Mouse (Mus musculus): ENCODE data around the gene Myl7. TPM values are rescaled to one million over a fixed set of nuclear protein-coding genes. Genes with fewer than 3 reads are reported as not detected.
"Not testable (repeated sequence)": the region's sequence is repeated elsewhere in the genome, so short reads cannot be mapped to it uniquely, and the experiment has no call there.

The Myl7 gene
- polyA plus RNA-seq, 1 experiment from 2014 or later: 5,941 TPM

- peak overlapping the region; percentile 90 for H3K27ac ChIP-seq (ENCODE audit: poor library complexity, severe bottlenecking)
- not testable (repeated sequence) for ATAC-seq (ENCODE audit: insufficient number of reproducible peaks, low FRiP score); H3K9me3 ChIP-seq (replicated peaks); H3K36me3 ChIP-seq; H3K4me3 ChIP-seq; H3K27me3 ChIP-seq (replicated peaks); H3K9ac ChIP-seq
- 53% methylated on average over 5 of the region's 5 CpGs for WGBS
- H3K4me2 ChIP-seq: 0 out of 2 replicates have a peak overlapping the region, but pooled peaks have one; percentile 17
- peaks cover 67% of the 10 kb centered on the region for H3K4me1 ChIP-seq (replicated peaks)
Observed at GRCm38 (mm10) chr11:5888563-5888962, 10.0 kb downstream of the Myl7 start.

DNA sequence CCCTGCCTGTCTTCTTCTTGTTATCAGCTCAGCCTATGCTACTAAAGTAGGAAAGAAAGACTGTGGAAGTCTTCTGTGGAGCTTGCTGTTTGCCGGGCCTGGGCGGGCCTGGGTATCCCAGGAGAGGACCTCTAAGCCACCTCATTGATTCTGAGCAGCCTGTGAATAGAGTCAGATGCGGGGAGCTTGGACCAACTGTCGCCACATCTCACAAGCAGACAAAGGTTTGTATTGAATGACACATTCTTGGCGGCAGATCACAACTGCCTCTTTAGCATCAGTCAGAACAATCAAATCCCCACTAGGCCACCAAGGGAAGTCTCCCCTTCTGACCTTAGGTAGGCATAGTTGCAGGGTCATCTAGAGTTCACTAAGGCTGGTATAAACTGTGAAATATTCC is 11.3 kb downstream of the Myl7 start:
- Histone ChIP-seq H3K4me1 (replicated peaks) (peaks cover 54% of the 10 kb centered on the region), H3K27ac (ENCODE audit: poor library complexity, severe bottlenecking) (peak overlapping the region; percentile 74), H3K27me3 (replicated peaks) (no peaks in the 10 kb centered on the region), H3K9ac (0 out of 2 replicates have a peak overlapping the region, but pooled peaks have one; percentile 12), H3K9me3 (replicated peaks) (no peaks in the 10 kb centered on the region), H3K36me3 (no peaks in the 10 kb centered on the region), H3K4me2 (no peak overlapping the region), H3K4me3 (no peak overlapping the region)
- no peak for ATAC-seq (ENCODE audit: insufficient number of reproducible peaks, low FRiP score)
- WGBS: 24% methylated on average over 5 of the region's 5 CpGs

- Histone ChIP-seq H3K27me3 (replicated peaks) (no peaks in the 10 kb centered on the region), H3K4me3 (no peak overlapping the region), H3K4me1 (replicated peaks) (peaks cover 43% of the 10 kb centered on the region), H3K9ac (no peak overlapping the region), H3K27ac (ENCODE audit: poor library complexity, severe bottlenecking) (no peak overlapping the region), H3K9me3 (replicated peaks) (no peaks in the 10 kb centered on the region), H3K4me2 (no peak overlapping the region), H3K36me3 (no peaks in the 10 kb centered on the region)
- no peak for ATAC-seq (ENCODE audit: insufficient number of reproducible peaks, low FRiP score)
- 14% methylated on average over 9 of the region's 9 CpGs for WGBS
Observed at GRCm38 (mm10) chr11:5886187-5886586, 12.4 kb downstream of the Myl7 start.

DNA sequence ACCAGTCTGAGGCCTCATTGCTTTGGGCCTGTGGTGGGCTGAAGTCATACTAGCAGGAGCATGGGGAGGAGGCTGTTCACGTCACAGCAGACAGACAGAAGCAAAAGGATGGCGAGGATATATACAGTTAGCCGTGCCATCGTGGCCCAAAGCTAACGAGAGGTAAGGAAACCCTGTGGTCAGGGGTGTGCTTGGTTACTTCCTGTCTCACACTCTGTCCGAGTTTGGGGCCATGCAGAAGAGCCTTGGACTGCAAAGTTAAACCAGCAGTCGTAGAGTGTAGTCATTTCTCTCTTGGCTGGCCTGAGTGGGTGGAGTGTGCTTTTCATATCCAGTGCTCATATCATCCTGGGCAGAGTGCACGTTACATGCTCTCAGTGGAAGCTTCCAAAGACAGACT is 16.1 kb downstream of the Myl7 start:
- peaks cover 18% of the 10 kb centered on the region for H3K4me1 ChIP-seq (replicated peaks)
- no peak overlapping the region for H3K27ac ChIP-seq (ENCODE audit: poor library complexity, severe bottlenecking)
- H3K27me3 ChIP-seq (replicated peaks): no peaks in the 10 kb centered on the region
- no peak overlapping the region for H3K4me3 ChIP-seq
- WGBS: 55% methylated on average over 8 of the region's 8 CpGs
- no peak overlapping the region for H3K9ac ChIP-seq
- H3K36me3 ChIP-seq: no peaks in the 10 kb centered on the region
- no peak for ATAC-seq (ENCODE audit: insufficient number of reproducible peaks, low FRiP score)
- H3K4me2 ChIP-seq: no peak overlapping the region
- no peaks in the 10 kb centered on the region for H3K9me3 ChIP-seq (replicated peaks)

GRCm38 (mm10) chr11:5879905-5880304 is 18.7 kb downstream of the Myl7 start:
- H3K4me1 ChIP-seq (replicated peaks): peaks cover 18% of the 10 kb centered on the region
- no peak overlapping the region for H3K9ac ChIP-seq
- no peak overlapping the region for H3K4me3 ChIP-seq
- H3K36me3 ChIP-seq: peaks cover 18% of the 10 kb centered on the region
- H3K9me3 ChIP-seq (replicated peaks): no peaks in the 10 kb centered on the region
- H3K27ac ChIP-seq (ENCODE audit: poor library complexity, severe bottlenecking): no peak overlapping the region
- H3K27me3 ChIP-seq (replicated peaks): no peaks in the 10 kb centered on the region
- H3K4me2 ChIP-seq: no peak overlapping the region
- ATAC-seq (ENCODE audit: insufficient number of reproducible peaks, low FRiP score): no peak
- 54% methylated on average over 5 of the region's 5 CpGs for WGBS

DNA sequence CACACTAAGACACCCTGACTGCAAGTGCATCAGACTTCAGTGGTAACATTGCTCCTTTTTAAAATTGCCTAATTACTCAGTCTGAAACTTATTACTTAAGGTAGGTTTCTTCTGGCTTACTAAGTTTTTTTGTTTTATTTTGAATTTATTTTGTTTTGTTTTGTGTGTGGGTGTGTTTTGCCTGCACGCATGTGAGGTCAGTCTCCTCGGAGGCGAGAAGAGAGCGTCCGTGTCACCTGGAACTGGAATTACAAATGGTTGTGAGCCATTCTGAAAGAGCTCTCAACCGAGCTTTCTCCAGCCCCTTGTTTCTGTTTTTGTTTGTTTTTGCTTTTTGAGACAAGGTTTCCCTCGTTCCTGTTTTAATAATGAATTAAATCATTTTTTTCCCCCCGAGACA is 19.9 kb downstream of the Myl7 start:
- Histone ChIP-seq H3K9me3 (replicated peaks) (no peaks in the 10 kb centered on the region), H3K4me2 (peak overlapping the region; percentile 73), H3K36me3 (peaks cover 30% of the 10 kb centered on the region), H3K27me3 (replicated peaks) (no peaks in the 10 kb centered on the region), H3K9ac (peak overlapping the region; percentile 64), H3K27ac (ENCODE audit: poor library complexity, severe bottlenecking) (peak overlapping the region; percentile 82), H3K4me3 (peak overlapping the region; percentile 71), H3K4me1 (replicated peaks) (peaks cover 18% of the 10 kb centered on the region)
- 46% methylated on average over 8 of the region's 8 CpGs for WGBS
- ATAC-seq (ENCODE audit: insufficient number of reproducible peaks, low FRiP score): no peak

GRCm38 (mm10) chr11:5877921-5878526 is 20.6 kb downstream of the Myl7 start, which contains the start of gene Pold2:
TSS of gene Pold2 (minus strand) at chr11:5878292.
- Histone ChIP-seq H3K4me2 (peak within 1 kb of the TSS; percentile 73), H3K36me3 (peaks cover 37% of the 10 kb centered on the region), H3K9ac (peak within 1 kb of the TSS; percentile 79), H3K27ac (ENCODE audit: poor library complexity, severe bottlenecking) (peak within 1 kb of the TSS; percentile 82), H3K4me3 (peak within 1 kb of the TSS; percentile 71), H3K9me3 (replicated peaks) (no peaks in the 10 kb centered on the region), H3K4me1 (replicated peaks) (peaks cover 18% of the 10 kb centered on the region), H3K27me3 (replicated peaks) (no peaks in the 10 kb centered on the region)
- under 1% methylated on average over 52 of the region's 52 CpGs for WGBS
- peak; percentile 99 for ATAC-seq (ENCODE audit: insufficient number of reproducible peaks, low FRiP score)

DNA sequence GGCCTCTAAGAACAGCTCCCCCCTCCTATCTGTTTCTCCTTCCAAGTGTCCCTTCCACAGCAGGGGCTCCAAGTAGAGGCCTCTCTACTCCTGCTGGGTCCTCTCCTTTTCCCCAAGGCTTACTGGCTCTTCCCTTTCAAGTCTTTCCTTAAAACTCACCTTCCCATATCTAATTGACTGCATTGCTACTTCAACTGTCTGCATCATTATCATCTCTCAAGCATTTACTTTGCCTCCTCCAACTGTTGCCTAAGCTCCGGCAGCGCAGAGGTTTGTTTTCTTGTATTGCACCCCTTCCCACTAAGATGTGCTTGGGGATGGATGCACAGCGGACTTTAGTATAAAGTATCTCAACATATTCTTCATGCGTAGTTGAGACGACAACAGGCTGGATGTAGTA is 21.2 kb downstream of the Myl7 start:
- 5% methylated on average over 5 of the region's 5 CpGs for WGBS
- Histone ChIP-seq H3K9ac (peak overlapping the region; percentile 79), H3K27me3 (replicated peaks) (no peaks in the 10 kb centered on the region), H3K4me3 (peak overlapping the region; percentile 71), H3K36me3 (peaks cover 43% of the 10 kb centered on the region), H3K9me3 (replicated peaks) (no peaks in the 10 kb centered on the region), H3K27ac (ENCODE audit: poor library complexity, severe bottlenecking) (no peak overlapping the region), H3K4me2 (peak overlapping the region; percentile 73), H3K4me1 (replicated peaks) (peaks cover 18% of the 10 kb centered on the region)
- no peak for ATAC-seq (ENCODE audit: insufficient number of reproducible peaks, low FRiP score)

DNA sequence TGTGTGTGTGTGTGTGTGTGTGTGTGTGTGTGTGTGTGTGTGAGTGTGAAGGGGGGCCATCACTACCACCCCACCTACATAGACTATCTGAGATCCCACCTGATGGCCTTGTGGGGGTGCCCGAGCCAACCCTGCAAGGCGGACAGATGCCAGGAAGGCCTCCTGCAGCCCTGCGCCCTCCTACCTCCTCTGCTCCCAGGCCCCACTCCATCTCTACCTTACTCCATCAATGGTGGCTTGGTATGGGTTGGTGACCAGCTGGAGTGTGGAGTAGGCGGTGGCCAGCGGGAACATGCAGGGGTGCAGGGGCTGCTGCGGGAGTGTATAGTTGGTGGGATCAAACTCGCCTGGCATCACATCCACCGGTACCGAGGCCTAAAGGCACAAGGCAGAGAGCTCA is 25.4 kb downstream of the Myl7 start:
- peaks cover 83% of the 10 kb centered on the region for H3K36me3 ChIP-seq

GRCm38 (mm10) chr11:5872707-5873106 is 25.9 kb downstream of the Myl7 start:
- H3K27me3 ChIP-seq (replicated peaks): no peaks in the 10 kb centered on the region
- no peak overlapping the region for H3K4me2 ChIP-seq
- H3K9me3 ChIP-seq (replicated peaks): no peaks in the 10 kb centered on the region
- 92% methylated on average over 11 of the region's 11 CpGs for WGBS
- no peak overlapping the region for H3K27ac ChIP-seq (ENCODE audit: poor library complexity, severe bottlenecking)
- ATAC-seq (ENCODE audit: insufficient number of reproducible peaks, low FRiP score): no peak
- no peak overlapping the region for H3K4me3 ChIP-seq
- H3K36me3 ChIP-seq: peaks cover 88% of the 10 kb centered on the region
- no peak overlapping the region for H3K9ac ChIP-seq
- H3K4me1 ChIP-seq (replicated peaks): peaks cover 12% of the 10 kb centered on the region

More for the DNA sequence above, 25.4 kb downstream of the Myl7 start:
- H3K9ac ChIP-seq: no peak overlapping the region
- no peaks in the 10 kb centered on the region for H3K9me3 ChIP-seq (replicated peaks)
- WGBS: 95% methylated on average over 9 of the region's 9 CpGs
- H3K27me3 ChIP-seq (replicated peaks): no peaks in the 10 kb centered on the region
- ATAC-seq (ENCODE audit: insufficient number of reproducible peaks, low FRiP score): no peak
- no peak overlapping the region for H3K27ac ChIP-seq (ENCODE audit: poor library complexity, severe bottlenecking)
- H3K4me1 ChIP-seq (replicated peaks): peaks cover 12% of the 10 kb centered on the region
- H3K4me2 ChIP-seq: no peak overlapping the region
- no peak overlapping the region for H3K4me3 ChIP-seq

DNA sequence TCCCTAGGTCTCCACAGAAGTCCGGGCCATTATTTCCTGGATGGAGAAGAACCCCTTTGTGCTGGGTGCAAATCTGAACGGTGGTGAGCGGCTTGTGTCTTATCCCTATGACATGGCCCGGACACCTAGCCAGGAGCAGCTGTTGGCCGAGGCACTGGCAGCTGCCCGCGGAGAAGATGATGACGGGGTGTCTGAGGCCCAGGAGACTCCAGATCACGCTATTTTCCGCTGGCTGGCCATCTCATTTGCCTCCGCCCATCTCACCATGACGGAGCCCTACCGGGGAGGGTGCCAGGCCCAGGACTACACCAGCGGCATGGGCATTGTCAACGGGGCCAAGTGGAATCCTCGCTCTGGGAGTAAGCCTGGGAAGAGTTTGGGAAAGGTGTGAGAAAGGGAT is 28.5 kb downstream of the Myl7 start:
- no peak overlapping the region for H3K27ac ChIP-seq (ENCODE audit: poor library complexity, severe bottlenecking)
- H3K9ac ChIP-seq: no peak overlapping the region
- no peaks in the 10 kb centered on the region for H3K9me3 ChIP-seq (replicated peaks)
- no peak overlapping the region for H3K4me3 ChIP-seq
- H3K4me2 ChIP-seq: no peak overlapping the region
- H3K4me1 ChIP-seq (replicated peaks): no peaks in the 10 kb centered on the region
- H3K36me3 ChIP-seq: peaks cover 82% of the 10 kb centered on the region
- ATAC-seq (ENCODE audit: insufficient number of reproducible peaks, low FRiP score): no peak
- 85% methylated on average over 16 of the region's 16 CpGs for WGBS
- no peaks in the 10 kb centered on the region for H3K27me3 ChIP-seq (replicated peaks)

DNA sequence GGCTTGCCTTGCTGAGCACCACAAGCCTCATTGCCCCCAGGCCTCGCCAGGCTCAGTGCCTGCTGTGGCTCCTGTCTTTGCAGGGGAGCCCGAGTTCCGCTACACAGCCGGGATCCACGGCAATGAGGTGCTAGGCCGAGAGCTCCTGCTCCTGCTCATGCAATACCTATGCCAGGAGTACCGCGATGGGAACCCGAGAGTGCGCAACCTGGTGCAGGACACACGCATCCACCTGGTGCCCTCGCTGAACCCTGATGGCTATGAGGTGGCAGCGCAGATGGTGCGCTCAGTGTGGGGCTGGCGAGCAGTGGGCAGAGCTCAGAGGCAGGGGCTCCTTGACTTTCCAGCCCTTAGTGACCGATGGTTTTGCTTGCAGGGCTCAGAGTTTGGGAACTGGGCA is 29.3 kb downstream of the Myl7 start:
- ATAC-seq (ENCODE audit: insufficient number of reproducible peaks, low FRiP score): no peak
- Histone ChIP-seq H3K9ac (no peak overlapping the region), H3K36me3 (peaks cover 82% of the 10 kb centered on the region), H3K4me1 (replicated peaks) (no peaks in the 10 kb centered on the region), H3K4me3 (no peak overlapping the region), H3K9me3 (replicated peaks) (no peaks in the 10 kb centered on the region), H3K4me2 (no peak overlapping the region), H3K27ac (ENCODE audit: poor library complexity, severe bottlenecking) (no peak overlapping the region), H3K27me3 (replicated peaks) (no peaks in the 10 kb centered on the region)
- WGBS: 92% methylated on average over 16 of the region's 16 CpGs

All from heart, embryonic 12.5 days (tissue).